Mouse (Mus musculus) lung, embryonic 16.5 days (tissue): ENCODE data around the gene Itga6. TPM values are rescaled to one million over a fixed set of nuclear protein-coding genes. Genes with fewer than 3 reads are reported as not detected.

ENCODE experiments used
- ATAC-seq: fragments of 200-750 bp; cut with Nextera tagmentation; 2 replicates; pipeline ENCODE4 v1.8.0; 2017; ENCODE audit warnings: low read depth, mild to moderate bottlenecking, moderate library complexity
- H3K27ac ChIP-seq: fragments of 300-500 bp; sonication (generic); 2 replicates; pipeline ENCODE4 v1.5.1; 2014; ENCODE audit warnings: mild to moderate bottlenecking, control low read depth, low read length
- H3K27me3 ChIP-seq: fragments of 300-500 bp; sonication (generic); 2 replicates; pipeline ENCODE4 v1.6.1; 2014; ENCODE audit warnings: low read depth, low read length, mixed read lengths; ENCODE audit not compliant: control insufficient read depth, insufficient read depth
- H3K36me3 ChIP-seq: fragments of 300-500 bp; sonication (generic); 2 replicates; pipeline ENCODE4 v1.6.1; 2014; ENCODE audit warnings: low read length; ENCODE audit not compliant: control insufficient read depth, insufficient read depth
- H3K4me1 ChIP-seq: fragments of 300-500 bp; sonication (generic); replicated peaks from 2 replicates; pipeline ENCODE4 v1.6.1; 2014; ENCODE audit warnings: low read length, mixed read lengths; ENCODE audit not compliant: control insufficient read depth, insufficient read depth
- H3K4me2 ChIP-seq: fragments of 300-500 bp; sonication (generic); 2 replicates; pipeline ENCODE4 v1.6.1; 2014; ENCODE audit warnings: low read depth, low read length, control low read depth
- H3K4me3 ChIP-seq: fragments of 300-500 bp; sonication (generic); 2 replicates; pipeline ENCODE4 v1.5.1; 2014; ENCODE audit warnings: mild to moderate bottlenecking, low read length, control low read depth
- H3K9ac ChIP-seq: fragments of 300-500 bp; sonication (generic); 2 replicates; pipeline ENCODE4 v1.6.1; 2014; ENCODE audit warnings: low read length, control low read depth
- H3K9me3 ChIP-seq: fragments of 300-500 bp; sonication (generic); 2 replicates; pipeline ENCODE4 v1.6.1; 2016; ENCODE audit warnings: low read length; ENCODE audit not compliant: control insufficient read depth
- WGBS: fragments of 180-500 bp; shearing (Covaris S2); extraction: QIAGEN DNeasy Blood & Tissue Kit; methylation state at CpG from one replicate; pipeline ENCODE4 v1.1.7; 2014; 5-methylcytosine and 5-hydroxymethylcytosine counted together
- polyA plus RNA-seq: library from polyadenylated mRNA; unstranded; fragments of >200 nt; fragmentation: Nextera tagmentation; extraction: Ambion mirVana; gene quantifications from 2 replicates; pipeline ENCODE4 v1.2.1, GENCODE M21; 2015

Gene Itga6
- 62.9 and 79.0 TPM in 2 replicates for polyA plus RNA-seq

DNA sequence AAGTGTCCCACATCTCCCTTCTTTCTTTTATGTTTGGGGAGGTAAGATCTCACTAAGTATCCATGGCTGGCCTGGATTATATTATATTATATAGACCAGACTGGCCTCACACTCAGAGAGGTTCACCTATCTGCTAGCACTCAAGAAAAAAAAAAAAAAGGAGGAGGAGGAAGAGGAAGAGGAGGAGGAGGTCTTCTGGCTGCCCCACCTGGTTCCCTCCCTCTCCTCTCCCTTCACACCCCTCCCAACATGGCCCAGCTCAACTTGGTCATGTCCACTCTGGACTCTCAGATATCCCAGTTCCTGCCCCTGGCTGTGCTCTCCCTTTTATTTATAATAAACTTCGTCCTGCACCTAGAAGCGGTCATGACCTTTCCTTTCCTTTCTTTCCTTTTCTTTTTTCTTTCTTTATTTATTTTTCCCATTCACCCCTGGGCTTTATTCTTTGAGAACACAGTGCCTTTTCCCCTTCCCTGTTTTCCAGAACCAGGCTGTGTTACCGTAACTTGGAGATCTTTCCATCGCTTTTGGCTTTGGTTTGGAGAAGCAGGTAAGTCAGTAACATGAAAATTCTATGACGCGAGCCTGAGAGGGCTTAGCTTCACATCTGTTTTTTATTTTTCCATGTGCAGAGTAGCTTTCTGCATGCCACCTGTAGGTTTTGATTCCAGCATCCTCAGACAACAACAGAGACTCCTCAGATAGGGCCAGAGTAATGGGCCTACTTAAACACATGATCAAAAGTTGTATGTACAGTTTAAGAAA is at the start of gene Itga6:
Gene Itga6, plus strand, starts transcription at position 7 of the 765 bp plus-strand sequence.
- H3K4me2 ChIP-seq = peak within 1 kb of the TSS; percentile 19

GRCm38 (mm10) chr2:71696776-71697175 is 48.6 kb upstream of the Itga6 start:
- Histone ChIP-seq H3K9me3 (no peaks in the 10 kb centered on the region), H3K9ac (no peak overlapping the region), H3K4me3 (no peak overlapping the region), H3K27me3 (no peaks in the 10 kb centered on the region), H3K27ac (no peak overlapping the region), H3K4me2 (no peak overlapping the region), H3K4me1 (peaks cover 12% of the 10 kb centered on the region), H3K36me3 (no peaks in the 10 kb centered on the region)
- peak; percentile 47; the same call in 1 of the 2 replicates for ATAC-seq
- 74% methylated on average over 1 of the region's 1 CpGs for WGBS

More for the DNA sequence above, at the start of gene Itga6:
- no peaks in the 10 kb centered on the region for H3K9me3 ChIP-seq
- H3K4me3 ChIP-seq = no peak within 1 kb of the TSS
- no peaks in the 10 kb centered on the region for H3K27me3 ChIP-seq
- no peak within 1 kb of the TSS for H3K9ac ChIP-seq
- H3K4me1 ChIP-seq = peaks cover 17% of the 10 kb centered on the region
- no peaks in the 10 kb centered on the region for H3K36me3 ChIP-seq
- 76% methylated on average over 6 of the region's 6 CpGs for WGBS
- peak within 1 kb of the TSS; percentile 29 for H3K27ac ChIP-seq
- ATAC-seq = no peak

DNA sequence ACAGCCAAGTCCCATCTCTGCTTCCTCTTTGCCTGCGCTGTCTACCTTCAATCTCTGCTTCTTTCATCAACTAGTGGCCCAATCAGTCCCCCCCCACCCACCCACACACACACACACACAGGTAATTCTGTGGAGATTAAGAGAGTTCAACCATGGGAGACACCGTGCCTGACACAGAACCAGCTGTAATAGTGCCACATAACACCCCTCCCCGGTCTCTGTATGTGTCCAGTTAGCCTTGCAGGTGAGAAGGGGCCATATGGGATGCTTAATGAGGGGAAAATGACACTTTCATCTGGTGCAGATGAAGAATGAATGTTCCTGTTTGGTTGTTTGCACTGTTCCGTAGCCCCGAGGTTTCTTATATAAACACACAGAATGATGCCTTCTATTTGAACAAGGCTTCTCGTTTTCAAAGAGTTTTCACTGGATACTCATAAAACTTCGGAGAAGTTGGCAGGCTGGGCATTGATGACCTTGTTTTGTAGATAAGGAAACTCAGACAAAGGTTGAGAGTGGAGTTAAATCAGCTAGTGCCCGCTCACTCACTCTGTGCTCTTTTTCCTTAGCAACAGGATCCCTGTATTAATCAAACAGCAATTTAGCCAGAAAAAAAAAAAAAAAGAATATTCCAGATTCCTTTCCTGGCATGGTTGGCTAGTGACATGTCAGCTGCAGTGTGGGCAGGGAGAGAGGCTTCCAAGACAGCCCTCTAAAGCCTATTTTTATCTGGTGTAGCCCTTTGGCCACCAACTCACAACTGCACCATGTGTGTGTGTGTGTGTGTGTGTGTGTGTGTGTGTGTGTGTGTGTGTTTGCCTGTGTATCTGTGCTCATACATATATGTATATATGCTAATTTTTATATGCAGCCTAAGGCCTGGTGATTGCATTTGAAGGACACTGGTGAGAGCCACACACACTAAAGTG is 47.7 kb upstream of the Itga6 start:
- Histone ChIP-seq H3K27me3 (no peaks in the 10 kb centered on the region), H3K27ac (no peak overlapping the region), H3K36me3 (no peaks in the 10 kb centered on the region), H3K9me3 (no peaks in the 10 kb centered on the region), H3K4me1 (peaks cover 12% of the 10 kb centered on the region), H3K9ac (no peak overlapping the region), H3K4me3 (no peak overlapping the region), H3K4me2 (no peak overlapping the region)
- WGBS = 26% methylated on average over 8 of the region's 8 CpGs
- ATAC-seq = no peak

- 55% methylated on average over 6 of the region's 6 CpGs for WGBS
- H3K4me3 ChIP-seq = no peak overlapping the region
- H3K27me3 ChIP-seq = no peaks in the 10 kb centered on the region
- no peak overlapping the region for H3K27ac ChIP-seq
- no peak overlapping the region for H3K9ac ChIP-seq
- peak; percentile 31; the same call in 1 of the 2 replicates for ATAC-seq
- H3K4me1 ChIP-seq = peaks cover 12% of the 10 kb centered on the region
- no peaks in the 10 kb centered on the region for H3K36me3 ChIP-seq
- H3K9me3 ChIP-seq = no peaks in the 10 kb centered on the region
- H3K4me2 ChIP-seq = no peak overlapping the region
Measured at GRCm38 (mm10) chr2:71698366-71698765, 47.0 kb upstream of the Itga6 start.

GRCm38 (mm10) chr2:71698942-71699341 is 46.5 kb upstream of the Itga6 start:
- Histone ChIP-seq H3K4me3 (no peak overlapping the region), H3K27me3 (no peaks in the 10 kb centered on the region), H3K4me2 (no peak overlapping the region), H3K4me1 (peaks cover 12% of the 10 kb centered on the region), H3K9me3 (no peaks in the 10 kb centered on the region), H3K9ac (no peak overlapping the region), H3K36me3 (no peaks in the 10 kb centered on the region), H3K27ac (no peak overlapping the region)
- WGBS = 41% methylated on average over 7 of the region's 7 CpGs
- no peak for ATAC-seq

DNA sequence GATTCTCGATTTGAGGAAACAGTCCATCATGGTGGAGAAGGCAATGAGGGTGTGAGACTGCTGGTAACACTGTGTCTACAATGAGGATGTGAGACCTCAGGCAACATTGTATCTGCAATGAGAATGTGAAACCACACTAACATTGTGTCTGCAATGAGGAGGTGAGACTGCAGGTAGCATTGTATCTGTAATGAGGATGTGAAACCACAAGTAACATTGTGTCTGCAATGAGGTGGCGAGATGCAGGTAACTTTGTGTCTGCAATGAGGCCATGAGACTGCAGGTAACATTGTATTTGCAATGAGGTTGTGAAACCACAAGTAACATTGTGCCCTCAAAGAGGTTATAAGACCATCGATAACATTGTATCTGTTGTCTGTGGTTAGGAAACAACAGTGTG is 44.1 kb upstream of the Itga6 start:
- H3K27me3 ChIP-seq = no peaks in the 10 kb centered on the region
- no peak overlapping the region for H3K4me2 ChIP-seq
- peaks cover 12% of the 10 kb centered on the region for H3K4me1 ChIP-seq
- H3K36me3 ChIP-seq = no peaks in the 10 kb centered on the region
- no peaks in the 10 kb centered on the region for H3K9me3 ChIP-seq
- H3K4me3 ChIP-seq = no peak overlapping the region
- no peak overlapping the region for H3K9ac ChIP-seq
- WGBS = 88% methylated on average over 3 of the region's 3 CpGs
- H3K27ac ChIP-seq = no peak overlapping the region
- no peak for ATAC-seq

DNA sequence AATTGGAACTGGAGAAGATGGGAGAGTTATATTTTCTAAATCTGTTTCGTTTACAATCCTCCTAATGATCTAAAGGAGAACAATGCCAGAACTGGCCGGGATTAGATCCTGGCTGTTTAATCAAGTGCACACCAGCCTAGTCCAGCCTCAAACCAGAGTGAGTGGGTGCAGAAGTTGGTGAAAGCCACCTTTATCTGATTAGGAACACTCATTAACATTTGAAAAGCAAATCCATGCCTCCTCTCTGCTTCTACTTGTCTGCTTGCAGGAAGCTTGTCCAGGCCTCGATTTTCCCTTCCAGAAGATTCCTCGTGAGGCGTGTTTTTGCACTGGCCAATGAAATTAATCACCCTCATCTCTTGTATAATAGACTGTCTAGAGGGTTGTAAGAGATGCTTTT is 41.1 kb upstream of the Itga6 start:
- Histone ChIP-seq H3K4me2 (no peak overlapping the region), H3K4me1 (no peaks in the 10 kb centered on the region; the same call in 1 of the 2 replicates), H3K27me3 (no peaks in the 10 kb centered on the region), H3K36me3 (no peaks in the 10 kb centered on the region), H3K9me3 (no peaks in the 10 kb centered on the region), H3K27ac (no peak overlapping the region), H3K9ac (no peak overlapping the region), H3K4me3 (no peak overlapping the region)
- WGBS = 70% methylated on average over 5 of the region's 5 CpGs
- ATAC-seq = no peak

- ATAC-seq = no peak
- WGBS = 73% methylated on average over 5 of the region's 5 CpGs
Measured at GRCm38 (mm10) chr2:71708886-71709285, 36.5 kb upstream of the Itga6 start.

GRCm38 (mm10) chr2:71711640-71712039 is 33.8 kb upstream of the Itga6 start:
- Histone ChIP-seq H3K36me3 (no peaks in the 10 kb centered on the region), H3K9ac (no peak overlapping the region), H3K9me3 (no peaks in the 10 kb centered on the region), H3K4me2 (no peak overlapping the region), H3K27ac (no peak overlapping the region), H3K4me3 (no peak overlapping the region), H3K4me1 (no peaks in the 10 kb centered on the region), H3K27me3 (no peaks in the 10 kb centered on the region)
- ATAC-seq = no peak
- WGBS = 47% methylated on average over 2 of the region's 2 CpGs

More at GRCm38 (mm10) chr2:71708886-71709285, 36.5 kb upstream of the Itga6 start:
- Histone ChIP-seq H3K4me3 (no peak overlapping the region), H3K4me1 (no peaks in the 10 kb centered on the region), H3K9ac (no peak overlapping the region), H3K36me3 (no peaks in the 10 kb centered on the region), H3K9me3 (no peaks in the 10 kb centered on the region), H3K27me3 (no peaks in the 10 kb centered on the region), H3K27ac (no peak overlapping the region), H3K4me2 (no peak overlapping the region)
